Mouse (Mus musculus): Measurements from ENCODE around the gene Slc13a2. TPM values are rescaled to one million over a fixed set of nuclear protein-coding genes. Genes with fewer than 3 reads are reported as not detected.

The Slc13a2 gene
- total RNA-seq (2014; rRNA removed), result 0.10 TPM in 1 of 2 replicates, not detected in the other
- not detected in 2 replicates for polyA plus RNA-seq (2015; fragmentation: Nextera tagmentation; extraction: Ambion mirVana)

DNA sequence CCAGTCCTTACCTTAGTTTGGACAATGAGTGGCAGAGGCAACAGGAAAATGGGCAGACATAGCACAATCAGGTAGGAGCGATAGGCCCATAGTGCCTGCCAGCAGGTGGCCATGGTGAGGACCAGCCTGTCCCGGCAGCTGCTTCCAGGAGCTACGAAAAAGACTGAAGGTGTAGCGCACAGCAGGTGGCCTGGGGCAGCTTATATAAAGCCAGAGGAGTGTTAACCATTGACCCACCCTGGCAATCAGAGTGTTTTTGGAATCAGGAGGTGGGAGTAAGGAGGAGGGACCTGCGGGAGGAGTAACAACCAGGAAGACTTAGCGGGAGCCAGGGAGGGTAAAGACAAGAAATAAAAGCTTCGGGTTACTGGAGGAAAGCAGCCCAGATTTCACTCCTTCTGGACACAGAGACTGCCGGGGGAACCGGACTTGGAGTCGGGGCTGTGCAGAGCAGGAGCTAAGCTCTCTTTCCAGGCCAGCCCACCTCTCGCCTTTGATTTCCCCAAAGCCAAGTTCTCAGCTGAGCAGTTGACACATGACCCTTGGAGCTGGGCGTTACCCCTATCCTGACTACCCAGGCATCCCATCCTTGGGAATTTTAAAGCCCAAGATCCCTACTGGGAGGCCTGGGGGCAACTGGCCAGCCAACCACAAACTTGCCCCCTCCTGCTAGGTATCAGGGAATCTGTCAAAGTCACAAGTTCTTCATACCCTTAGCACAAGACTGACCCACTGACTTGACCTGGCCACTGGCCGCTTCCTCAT, at the start of gene Slc13a2:
Slc13a2 (minus strand) TSS at position 163 of the 765 bp plus-strand sequence.
- WGBS, result 31% methylated on average over 13 of the region's 13 CpGs
- Histone ChIP-seq H3K9me3 (ENCODE audit: low read length) (no peaks in the 10 kb centered on the region), H3K27me3 (ENCODE audit: insufficient read depth, low read length) (no peaks in the 10 kb centered on the region), H3K27ac (no peak within 1 kb of the TSS), H3K4me3 (ENCODE audit: low read length) (no peak within 1 kb of the TSS), H3K36me3 (ENCODE audit: insufficient read depth, low read length) (no peaks in the 10 kb centered on the region), H3K4me2 (ENCODE audit: low read depth, low read length) (no peak within 1 kb of the TSS), H3K4me1 (ENCODE audit: insufficient read depth, low read length) (no peaks in the 10 kb centered on the region), H3K9ac (replicated peaks; ENCODE audit: low read length) (no peak within 1 kb of the TSS)
- TF ChIP-seq CTCF (IDR thresholded peaks at IDR 0.05; ENCODE audit: low read depth), result no peak
- ATAC-seq (no peak), DNase-seq (ENCODE audit: low spot score) (no peak)

DNA sequence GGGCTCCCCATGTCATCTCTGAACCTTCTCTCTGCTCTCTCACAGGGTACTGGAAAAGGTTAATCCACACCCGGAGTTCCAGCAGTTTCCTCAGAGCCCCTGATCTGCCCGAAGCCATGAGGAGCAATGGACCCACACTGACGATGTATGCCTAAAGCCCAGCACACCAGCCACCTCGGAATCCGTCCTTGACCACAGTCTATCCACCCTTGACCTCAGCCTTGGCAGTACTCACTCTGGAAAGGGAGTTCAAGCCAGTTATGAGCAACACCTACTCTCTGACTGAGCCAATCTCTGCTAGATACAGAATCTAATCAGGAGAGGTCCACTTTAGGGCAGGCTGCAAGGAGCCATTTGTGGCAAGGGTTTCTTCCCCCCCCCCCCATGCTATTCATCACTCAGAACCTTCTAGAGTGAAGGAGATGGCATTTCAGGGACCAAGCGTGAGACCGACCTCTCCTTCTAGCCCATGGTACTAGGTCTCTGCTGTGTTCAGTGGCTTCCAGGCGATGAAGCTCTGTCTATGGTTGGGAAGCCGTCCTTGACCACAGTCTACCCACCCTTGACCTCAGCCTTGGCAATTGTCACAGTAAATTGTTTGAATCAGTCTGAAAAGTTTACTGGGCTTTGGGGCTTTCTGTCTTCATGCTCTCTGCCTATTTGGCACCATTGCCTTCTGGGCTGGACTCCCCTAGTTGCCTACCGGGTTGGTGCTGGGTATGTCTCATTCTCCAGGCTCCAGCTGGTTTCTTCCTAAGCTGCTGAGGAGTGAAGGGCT, 49.5 kb upstream of the Slc13a2 start:
- peaks cover 3% of the 10 kb centered on the region for H3K4me1 ChIP-seq (ENCODE audit: insufficient read depth, low read length)
- no peaks in the 10 kb centered on the region for H3K9me3 ChIP-seq (ENCODE audit: low read length)
- ATAC-seq (no peak), DNase-seq (ENCODE audit: low spot score) (no peak)
- H3K4me2 ChIP-seq (ENCODE audit: low read depth, low read length), result no peak overlapping the region
- H3K36me3 ChIP-seq (ENCODE audit: insufficient read depth, low read length), result peaks cover 19% of the 10 kb centered on the region; the same call in 1 of the 2 replicates
- H3K27me3 ChIP-seq (ENCODE audit: insufficient read depth, low read length), result no peaks in the 10 kb centered on the region
- 90% methylated on average over 10 of the region's 10 CpGs for WGBS
- no peak overlapping the region for H3K4me3 ChIP-seq (ENCODE audit: low read length)
- TF ChIP-seq CTCF (IDR thresholded peaks at IDR 0.05; ENCODE audit: low read depth), result no peak
- H3K9ac ChIP-seq (replicated peaks; ENCODE audit: low read length), result no peak overlapping the region
- no peak overlapping the region for H3K27ac ChIP-seq

DNA sequence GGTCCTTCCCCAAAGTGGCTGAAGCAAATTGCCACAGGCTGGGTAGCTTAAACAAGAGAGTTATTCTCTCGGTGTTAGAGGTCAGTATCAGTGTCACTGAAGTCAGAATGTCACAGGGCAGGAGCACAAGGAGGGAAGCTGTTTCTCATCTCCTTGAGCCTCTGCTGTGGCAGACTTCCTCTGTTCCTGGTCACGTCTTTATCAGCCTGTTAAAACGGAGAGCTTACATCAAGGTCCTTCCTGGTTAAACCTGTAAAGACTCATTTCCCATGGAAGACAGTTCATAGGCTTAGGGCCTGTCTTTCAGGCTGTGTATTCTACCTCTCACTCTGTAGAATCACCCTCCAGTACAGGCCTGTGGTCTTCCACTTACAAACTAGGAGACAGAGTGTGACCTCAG, 45.9 kb upstream of the Slc13a2 start:
- H3K27ac ChIP-seq, result no peak overlapping the region
- WGBS, result 73% methylated on average over 3 of the region's 3 CpGs
- no peak overlapping the region for H3K9ac ChIP-seq (replicated peaks; ENCODE audit: low read length)
- H3K36me3 ChIP-seq (ENCODE audit: insufficient read depth, low read length), result peaks cover 8% of the 10 kb centered on the region; the same call in 1 of the 2 replicates
- no peak for TF ChIP-seq CTCF (IDR thresholded peaks at IDR 0.05; ENCODE audit: low read depth)
- H3K27me3 ChIP-seq (ENCODE audit: insufficient read depth, low read length), result no peaks in the 10 kb centered on the region
- no peak overlapping the region for H3K4me2 ChIP-seq (ENCODE audit: low read depth, low read length)
- ATAC-seq (no peak), DNase-seq (ENCODE audit: low spot score) (no peak)
- no peaks in the 10 kb centered on the region for H3K9me3 ChIP-seq (ENCODE audit: low read length)
- peaks cover 11% of the 10 kb centered on the region for H3K4me1 ChIP-seq (ENCODE audit: insufficient read depth, low read length)
- no peak overlapping the region for H3K4me3 ChIP-seq (ENCODE audit: low read length)

DNA sequence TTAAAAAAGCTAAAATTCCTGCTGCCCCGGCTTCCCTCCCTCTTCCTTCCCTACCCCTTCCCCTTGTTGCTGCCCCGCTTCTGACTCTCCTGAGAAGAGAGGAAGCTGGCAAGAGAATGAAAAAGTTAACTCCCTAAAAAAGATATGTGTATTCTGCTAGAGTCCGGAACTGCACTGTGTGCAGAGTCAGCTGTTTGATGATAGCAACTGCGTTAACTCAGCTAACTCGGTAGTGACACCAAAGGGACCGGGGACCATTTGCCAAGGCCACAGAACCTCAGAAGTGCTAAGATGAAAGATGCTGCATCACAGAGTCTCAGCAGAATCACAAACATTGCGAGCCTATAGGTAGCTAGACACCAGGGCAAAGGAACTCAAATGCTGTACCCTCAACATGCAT, 45.5 kb upstream of the Slc13a2 start:
- no peak for ATAC-seq
- no peak for TF ChIP-seq CTCF (IDR thresholded peaks at IDR 0.05; ENCODE audit: low read depth)
- H3K4me3 ChIP-seq (ENCODE audit: low read length), result no peak overlapping the region
- DNase-seq (ENCODE audit: low spot score), result no peak
- H3K27ac ChIP-seq, result no peak overlapping the region
- H3K9me3 ChIP-seq (ENCODE audit: low read length), result no peaks in the 10 kb centered on the region
- WGBS, result 90% methylated on average over 7 of the region's 7 CpGs
- H3K9ac ChIP-seq (replicated peaks; ENCODE audit: low read length), result no peak overlapping the region
- H3K27me3 ChIP-seq (ENCODE audit: insufficient read depth, low read length), result no peaks in the 10 kb centered on the region
- no peak overlapping the region for H3K4me2 ChIP-seq (ENCODE audit: low read depth, low read length)
- peaks cover 8% of the 10 kb centered on the region; the same call in 1 of the 2 replicates for H3K36me3 ChIP-seq (ENCODE audit: insufficient read depth, low read length)
- peaks cover 11% of the 10 kb centered on the region for H3K4me1 ChIP-seq (ENCODE audit: insufficient read depth, low read length)

DNA sequence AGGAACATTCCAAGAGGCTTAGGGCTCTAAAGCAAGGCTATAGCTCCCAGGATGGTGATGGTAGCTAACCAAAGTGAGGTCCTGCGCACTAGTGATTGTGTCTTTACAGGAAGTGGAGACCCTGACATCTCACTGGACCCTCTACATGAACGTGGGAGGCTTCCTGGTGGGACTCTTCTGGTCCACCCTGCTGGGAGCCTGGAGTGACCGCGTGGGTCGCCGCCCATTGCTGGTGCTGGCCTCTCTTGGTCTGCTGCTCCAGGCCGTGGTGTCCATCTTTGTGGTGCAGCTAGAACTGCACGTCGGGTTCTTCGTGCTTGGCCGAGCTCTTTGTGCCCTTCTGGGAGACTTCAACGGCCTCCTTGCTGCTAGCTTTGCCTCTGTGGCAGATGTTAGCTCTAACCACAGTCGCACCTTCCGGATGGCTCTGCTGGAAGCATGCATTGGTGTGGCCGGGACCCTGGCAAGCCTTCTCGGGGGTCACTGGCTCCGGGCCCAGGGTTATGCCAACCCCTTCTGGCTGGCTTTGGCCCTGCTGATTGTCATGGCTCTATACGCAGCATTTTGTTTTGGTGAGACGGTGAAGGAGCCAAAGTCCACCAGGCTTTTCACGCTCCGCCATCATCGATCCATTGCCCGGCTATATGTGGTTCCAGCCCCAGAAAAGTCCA, 44.4 kb upstream of the Slc13a2 start:
- DNase-seq (ENCODE audit: low spot score) (peak; percentile 15), ATAC-seq (no peak)
- TF ChIP-seq CTCF (IDR thresholded peaks at IDR 0.05; ENCODE audit: low read depth), result no peak
- peaks cover 3% of the 10 kb centered on the region; the same call in 1 of the 2 replicates for H3K36me3 ChIP-seq (ENCODE audit: insufficient read depth, low read length)
- peak overlapping the region; percentile 83; the same call in 1 of the 2 replicates for H3K27ac ChIP-seq
- peaks cover 11% of the 10 kb centered on the region for H3K4me1 ChIP-seq (ENCODE audit: insufficient read depth, low read length)
- H3K9ac ChIP-seq (replicated peaks; ENCODE audit: low read length), result peak overlapping the region; percentile 59; the same call in 1 of the 2 replicates
- H3K9me3 ChIP-seq (ENCODE audit: low read length), result no peaks in the 10 kb centered on the region
- peak overlapping the region; percentile 78 for H3K4me2 ChIP-seq (ENCODE audit: low read depth, low read length)
- no peaks in the 10 kb centered on the region for H3K27me3 ChIP-seq (ENCODE audit: insufficient read depth, low read length)
- peak overlapping the region; percentile 55 for H3K4me3 ChIP-seq (ENCODE audit: low read length)
- 42% methylated on average over 23 of the region's 23 CpGs for WGBS

DNA sequence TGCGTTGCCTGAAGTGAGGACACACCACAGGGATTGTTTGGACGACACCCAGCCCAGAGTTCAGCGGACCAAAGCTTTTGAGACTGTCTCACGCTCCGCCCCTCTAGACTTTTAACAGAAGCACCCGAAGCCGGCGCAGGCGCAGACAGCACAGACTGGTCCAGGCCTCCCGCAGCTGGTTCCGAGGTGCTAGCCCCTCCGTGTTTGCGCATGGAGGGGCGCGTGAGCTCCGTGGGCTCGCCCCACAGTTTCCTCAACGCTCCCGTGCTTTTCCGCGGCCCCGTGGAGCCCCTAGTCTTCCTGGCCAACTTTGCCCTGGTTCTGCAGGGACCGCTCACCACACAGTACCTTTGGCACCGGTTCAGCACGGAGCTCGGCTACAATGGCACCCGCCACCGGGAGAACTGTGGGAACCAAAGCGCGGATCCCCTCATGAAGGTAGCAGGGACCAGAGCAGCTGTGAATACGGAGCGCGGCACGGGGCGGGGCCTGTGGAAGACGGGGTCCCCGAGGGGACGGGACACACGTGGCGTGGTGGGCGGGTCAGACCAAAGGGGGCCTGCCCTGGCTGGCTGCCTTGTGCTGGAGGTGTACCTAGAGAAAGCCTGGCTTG, 43.7 kb upstream of the Slc13a2 start, which contains the start of gene Slc46a1:
Slc46a1 (plus strand) TSS at position 130 of the 613 bp plus-strand sequence.
- TF ChIP-seq CTCF (IDR thresholded peaks at IDR 0.05; ENCODE audit: low read depth), result no peak
- H3K36me3 ChIP-seq (ENCODE audit: insufficient read depth, low read length), result no peaks in the 10 kb centered on the region
- WGBS, result under 1% methylated on average over 41 of the region's 41 CpGs
- peak within 1 kb of the TSS; percentile 59 for H3K9ac ChIP-seq (replicated peaks; ENCODE audit: low read length)
- no peaks in the 10 kb centered on the region for H3K27me3 ChIP-seq (ENCODE audit: insufficient read depth, low read length)
- H3K4me2 ChIP-seq (ENCODE audit: low read depth, low read length), result peak within 1 kb of the TSS; percentile 78
- H3K4me3 ChIP-seq (ENCODE audit: low read length), result peak within 1 kb of the TSS; percentile 55
- peak; percentile 93 for ATAC-seq
- H3K4me1 ChIP-seq (ENCODE audit: insufficient read depth, low read length), result peaks cover 11% of the 10 kb centered on the region
- H3K9me3 ChIP-seq (ENCODE audit: low read length), result no peaks in the 10 kb centered on the region
- DNase-seq (ENCODE audit: low spot score), result peak; percentile 91
- peak within 1 kb of the TSS; percentile 83 for H3K27ac ChIP-seq
